Mouse (Mus musculus): ENCODE data around the gene Mios.

Mios gene

GRCm38 (mm10) chr6:8209047-8209865, at the start of gene Mios:
Gene Mios (plus strand): TSS chr6:8209222.
- under 1% methylated on average over 88 of the region's 90 CpGs for WGBS

DNA sequence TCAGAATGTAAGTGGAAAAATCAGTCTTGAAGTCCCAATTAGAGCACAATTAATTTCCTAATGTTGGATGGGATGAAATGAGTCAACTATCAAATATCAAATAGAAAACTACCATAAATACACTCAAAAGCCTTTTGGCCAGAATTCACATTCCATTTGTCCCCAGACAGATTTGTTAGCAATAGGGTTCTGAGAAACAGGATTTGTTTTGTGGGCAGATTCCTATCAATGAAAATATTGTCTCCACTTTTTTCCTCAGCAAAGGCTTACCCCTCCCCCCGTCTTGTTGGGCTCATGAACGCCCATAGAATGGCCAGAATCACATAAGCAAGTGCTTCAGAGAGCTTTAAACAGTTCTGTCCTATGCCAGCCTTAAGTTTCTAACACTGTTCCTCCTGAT, 49.0 kb upstream of the Mios start:
- WGBS: 45% methylated on average over 2 of the region's 2 CpGs

GRCm38 (mm10) chr6:8164741-8165140, 44.3 kb upstream of the Mios start:
- WGBS: 77% methylated on average over 1 of the region's 1 CpGs

- WGBS: 97% methylated on average over 1 of the region's 1 CpGs
Measured at GRCm38 (mm10) chr6:8172101-8172500, 36.9 kb upstream of the Mios start.

DNA sequence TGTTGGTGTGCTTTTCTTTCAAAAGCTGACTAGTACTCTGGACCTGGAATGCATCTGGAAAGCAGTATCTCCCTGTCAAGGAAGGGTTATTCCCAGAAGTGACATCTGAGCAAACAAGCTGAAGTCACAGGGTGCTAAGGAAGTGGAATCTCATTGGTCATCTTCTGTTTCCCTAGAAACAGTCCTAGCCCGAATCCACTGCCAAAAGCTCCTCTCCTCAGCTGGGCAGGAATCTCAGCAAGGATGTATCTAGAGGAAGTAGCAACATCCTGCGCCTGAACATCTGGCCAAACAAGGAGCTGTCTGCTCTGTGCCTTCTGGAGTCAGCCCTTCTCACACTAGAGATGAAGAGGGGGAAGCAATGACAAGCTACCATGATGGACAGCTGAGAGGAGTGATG, 35.0 kb upstream of the Mios start:
- WGBS: 38% methylated on average over 2 of the region's 2 CpGs

DNA sequence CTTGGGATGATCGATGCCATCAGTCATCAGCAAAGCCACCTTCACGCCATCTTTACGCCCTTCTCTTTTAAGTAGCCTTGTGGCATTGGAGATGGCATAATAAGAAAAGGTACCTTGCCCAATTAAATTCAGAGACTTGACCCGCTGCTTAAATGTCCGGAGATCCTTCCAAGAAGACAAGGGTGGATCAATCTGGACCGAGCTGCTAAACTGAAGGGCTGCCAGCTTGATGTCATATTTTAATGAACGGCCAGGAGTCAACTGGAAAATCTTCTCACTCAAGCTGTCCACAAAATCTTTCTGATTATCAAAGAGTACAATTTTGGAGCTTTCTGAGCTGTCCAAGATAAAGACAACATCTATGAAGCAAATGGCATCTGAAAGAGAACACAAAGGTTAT, 33.7 kb upstream of the Mios start:
- 95% methylated on average over 7 of the region's 7 CpGs for WGBS

- WGBS: 66% methylated on average over 2 of the region's 2 CpGs
Measured at GRCm38 (mm10) chr6:8176116-8176515, 32.9 kb upstream of the Mios start.

DNA sequence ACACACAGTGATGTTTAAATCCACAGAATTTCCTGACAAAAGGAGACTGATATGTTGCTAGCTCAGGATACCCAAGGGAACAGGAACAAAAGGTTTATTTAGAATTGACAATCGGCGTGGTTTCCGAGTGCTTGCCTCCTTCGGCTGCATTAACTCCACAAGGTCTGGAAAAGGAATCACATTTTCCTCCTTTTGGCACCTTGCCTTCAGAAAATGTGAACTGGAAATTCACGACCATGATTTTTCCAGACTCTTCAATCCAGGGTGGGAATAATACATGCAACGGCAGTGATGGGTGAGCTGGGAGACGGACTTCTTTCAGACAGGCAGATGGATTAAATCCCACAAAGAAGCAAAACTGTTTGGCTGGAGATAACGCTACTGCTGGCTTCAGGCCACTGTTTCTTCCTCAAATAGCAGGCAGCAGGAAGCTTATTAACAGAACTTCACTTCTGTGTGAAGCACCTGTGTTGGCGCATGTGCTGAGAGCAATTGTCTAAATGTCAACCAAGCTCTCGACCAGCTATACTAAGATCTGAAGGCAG, 30.6 kb upstream of the Mios start:
- WGBS: 18% methylated on average over 10 of the region's 10 CpGs

GRCm38 (mm10) chr6:8188599-8189233, 20.3 kb upstream of the Mios start:
- 99% methylated on average over 3 of the region's 3 CpGs for WGBS

DNA sequence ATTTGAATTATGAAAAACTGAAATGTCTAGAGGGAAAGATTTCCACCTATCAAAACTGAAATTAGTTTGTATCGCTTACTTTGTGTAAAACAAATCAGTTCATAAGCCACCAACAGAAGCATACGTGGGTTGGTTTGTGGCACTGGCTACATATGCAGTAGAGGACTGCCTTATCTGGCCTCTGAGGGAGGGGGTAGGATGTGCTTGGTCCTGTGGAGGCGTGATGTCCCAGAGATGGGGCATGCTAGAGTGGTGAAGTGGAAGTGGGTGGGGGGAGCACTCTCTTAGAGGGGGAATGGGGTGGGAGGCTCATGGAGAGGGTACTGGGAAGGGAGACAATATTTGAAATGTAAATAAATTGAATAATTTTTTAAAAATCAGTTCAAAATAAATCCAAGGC, 19.1 kb upstream of the Mios start:
- WGBS: 78% methylated on average over 3 of the region's 3 CpGs

DNA sequence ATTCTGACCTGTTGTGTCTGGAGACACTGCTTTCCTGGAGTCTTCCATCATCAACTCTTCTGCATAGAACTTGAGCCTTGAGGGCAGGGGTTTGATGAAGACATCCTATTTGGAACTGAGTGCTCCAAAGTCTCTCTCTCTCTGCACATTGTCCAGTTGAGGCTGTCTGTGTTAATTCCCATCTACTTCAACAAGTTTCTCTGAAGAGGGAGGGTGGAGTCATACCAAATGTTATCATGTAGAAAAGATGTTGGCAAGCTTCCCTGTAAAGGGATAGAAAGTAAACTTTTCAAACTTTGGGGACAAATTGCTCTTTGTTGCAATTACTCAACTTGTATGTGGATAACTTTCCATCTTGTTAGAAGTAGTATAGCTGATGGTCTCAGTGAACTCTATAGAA, 16.5 kb upstream of the Mios start, which contains the start of gene Col28a1:
Gene Col28a1 (minus strand): TSS at position 101 of the 400 bp plus-strand sequence.

GRCm38 (mm10) chr6:8209866-8210186, 804 bp downstream of the Mios start:
- WGBS: 6% methylated on average over 10 of the region's 10 CpGs

DNA sequence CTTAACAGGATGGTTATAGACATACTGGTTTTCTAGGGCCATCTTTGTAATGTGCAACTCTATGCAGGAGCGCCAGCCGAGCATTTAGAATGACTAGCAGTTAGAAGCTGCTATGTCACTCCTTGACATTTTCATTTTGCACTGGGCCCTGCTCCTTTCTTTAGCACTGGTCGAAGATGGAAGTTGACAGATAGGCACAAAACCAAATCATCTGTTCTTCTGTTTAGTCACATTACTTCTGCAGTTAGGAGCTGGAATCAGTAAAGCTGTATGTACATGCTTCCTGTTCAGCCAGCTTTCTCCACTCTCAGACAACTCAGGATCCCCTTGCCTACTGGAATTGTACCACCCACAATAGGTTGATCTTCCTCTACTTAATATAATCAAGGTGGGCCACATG, 1.6 kb downstream of the Mios start:
- WGBS: 81% methylated on average over 3 of the region's 3 CpGs

GRCm38 (mm10) chr6:8227035-8227434, 18.0 kb downstream of the Mios start:
- 58% methylated on average over 3 of the region's 3 CpGs for WGBS

- WGBS: 51% methylated on average over 3 of the region's 3 CpGs
Measured at GRCm38 (mm10) chr6:8228596-8228995, 19.6 kb downstream of the Mios start.

DNA sequence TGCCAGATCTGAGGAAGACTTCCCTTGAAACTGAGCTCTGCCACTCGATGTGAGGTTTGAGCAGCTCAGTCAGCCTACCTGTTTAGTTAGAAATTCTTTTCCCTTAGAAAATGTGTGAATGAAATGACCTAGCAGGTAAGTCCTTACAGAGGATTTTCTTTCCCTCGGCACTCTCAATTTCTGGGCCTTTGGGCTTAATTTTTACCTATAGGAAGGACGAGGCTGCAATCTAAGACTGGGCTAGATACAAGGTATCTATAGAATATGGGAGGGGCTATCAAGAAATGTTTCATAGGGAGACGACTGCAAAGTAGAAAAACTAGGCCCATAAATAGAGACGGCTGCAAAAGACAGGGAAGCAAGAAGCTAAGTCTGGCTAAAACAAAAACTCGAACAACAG, 49.3 kb downstream of the Mios start:
- 2% methylated on average over 6 of the region's 6 CpGs for WGBS

DNA sequence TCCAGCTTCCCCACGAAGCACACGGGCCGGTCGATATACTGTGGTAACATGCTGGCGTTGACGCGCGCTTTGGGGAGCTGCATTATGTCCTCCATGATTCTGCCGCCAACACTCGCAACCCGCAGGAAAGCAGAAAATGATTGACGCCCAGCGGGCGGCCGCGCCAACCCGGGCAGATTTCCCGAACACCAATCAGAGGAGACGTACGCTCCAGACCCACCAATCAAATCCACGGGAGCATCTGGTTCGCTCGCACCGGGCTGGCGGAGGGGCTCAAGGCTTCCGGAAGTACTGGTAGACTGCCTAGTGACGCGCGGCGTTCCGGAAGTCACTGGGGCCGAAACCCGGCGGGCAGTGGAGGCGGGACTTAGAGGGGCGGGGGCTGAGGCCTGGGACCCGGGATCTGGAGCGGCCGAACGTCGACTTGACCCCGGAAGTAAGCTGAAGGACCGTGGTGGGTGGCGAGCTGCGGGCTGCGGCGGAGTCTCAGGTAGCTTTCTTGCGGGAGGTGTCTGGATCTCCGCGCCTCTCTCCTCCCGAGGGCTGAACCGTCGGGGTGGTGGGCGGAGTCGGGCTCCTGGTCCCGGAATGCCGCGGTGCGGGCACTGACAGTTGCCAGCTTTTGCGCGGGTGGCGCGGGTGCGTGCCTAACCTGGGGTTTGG, 50.1 kb downstream of the Mios start, which contains the start of the genes Rpa3, Umad1 and Gm45062:
Gene Rpa3 (minus strand): TSS at position 170 of the 663 bp plus-strand sequence.
Gene Umad1 (plus strand): TSS at position 285 of the 663 bp plus-strand sequence.
Gene Gm45062 (plus strand): TSS at position 447 of the 663 bp plus-strand sequence.
- WGBS: under 1% methylated on average over 63 of the region's 64 CpGs

DNA sequence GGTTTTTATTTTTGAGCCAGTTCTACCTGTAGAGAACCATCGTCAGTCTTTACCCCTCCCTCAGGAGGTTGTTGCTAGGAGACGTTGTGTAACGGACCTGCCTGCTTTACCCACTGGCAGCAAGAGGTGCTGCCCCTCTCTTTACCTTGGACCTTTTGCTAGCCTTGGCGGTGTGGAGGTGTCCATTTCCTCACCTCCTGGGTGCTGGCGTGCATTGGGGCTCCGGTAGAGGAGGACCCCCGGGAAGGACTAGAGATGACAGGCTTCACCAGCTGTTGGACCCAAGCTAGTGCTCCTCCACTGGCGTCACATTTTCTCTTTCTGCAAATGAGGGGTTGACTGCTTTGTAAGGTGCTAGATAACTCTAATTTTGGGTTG, 50.6 kb downstream of the Mios start:
- WGBS: 1% methylated on average over 8 of the region's 8 CpGs

- 87% methylated on average over 3 of the region's 3 CpGs for WGBS
Measured at GRCm38 (mm10) chr6:8271047-8271446, 62.0 kb downstream of the Mios start.

- 37% methylated on average over 6 of the region's 6 CpGs for WGBS
Measured at GRCm38 (mm10) chr6:8274387-8275054, 65.5 kb downstream of the Mios start.

DNA sequence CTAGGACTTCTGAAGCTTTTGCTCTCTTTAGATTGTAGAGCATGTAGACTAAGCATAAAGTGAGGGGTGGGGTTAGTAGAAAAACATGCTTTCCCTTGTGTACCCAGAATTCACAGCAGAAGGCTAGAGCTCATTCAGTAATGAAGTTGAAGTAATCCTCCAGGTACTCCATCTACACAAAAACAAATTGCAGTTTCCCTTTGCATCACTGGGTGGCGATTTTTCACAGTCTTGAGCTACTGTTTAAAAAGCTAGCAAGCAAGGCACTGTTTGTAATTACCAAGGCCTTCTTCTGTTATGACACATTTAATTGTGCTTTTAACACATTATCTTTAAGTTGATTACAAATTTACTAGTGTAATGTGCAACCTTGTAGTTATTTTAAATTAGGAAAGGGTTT, 66.1 kb downstream of the Mios start:
- 5% methylated on average over 1 of the region's 1 CpGs for WGBS

DNA sequence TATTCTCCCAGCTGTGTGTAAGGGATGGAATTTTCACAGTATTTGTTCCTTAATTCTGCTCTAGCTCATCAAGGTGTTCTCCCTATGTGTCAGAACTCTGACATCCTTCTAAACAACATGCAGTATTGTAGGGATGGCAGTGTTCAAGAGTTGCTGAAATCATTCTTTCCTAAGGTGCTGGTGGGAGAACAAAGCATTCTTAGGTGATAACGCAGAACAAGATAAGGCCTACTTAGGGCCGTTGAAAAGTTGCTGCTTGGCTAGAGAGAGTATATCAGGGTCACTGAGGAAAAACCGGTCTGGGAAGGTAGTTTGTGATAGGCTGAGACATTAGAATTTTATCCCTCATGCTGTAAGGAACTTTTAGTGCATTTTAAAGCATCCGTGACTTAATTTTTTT, 67.4 kb downstream of the Mios start:
- 85% methylated on average over 4 of the region's 4 CpGs for WGBS

Data from cerebral cortex, adult 2 months (tissue).